Mouse (Mus musculus): Measurements from ENCODE around the gene Smg8.

GRCm38 (mm10) chr11:87036180-87036579 is 50.4 kb downstream of the Smg8 start:
- TF ChIP-seq POLR2A (IDR thresholded peaks at IDR 0.05; ENCODE audit: low read depth, low read length), result no peak
- no peak for TF ChIP-seq PAX5 (IDR thresholded peaks at IDR 0.05; ENCODE audit: low read length)
